Mouse (Mus musculus) stomach, embryonic 14.5 days (tissue): Measurements from ENCODE around the gene Gm7075. TPM values are rescaled to one million over a fixed set of nuclear protein-coding genes. Genes with fewer than 3 reads are reported as not detected.
"Not testable (repeated sequence)": the region's sequence is repeated elsewhere in the genome, so short reads cannot be mapped to it uniquely, and the experiment has no call there.

Experiments used
- ATAC-seq: fragments of 200-750 bp; cut with Nextera tagmentation; 2 replicates; pipeline ENCODE4 v1.8.0; 2017; ENCODE audit warnings: low read depth, moderate TSS enrichment; ENCODE audit not compliant: insufficient number of reproducible peaks, insufficient read depth, low FRiP score
- H3K27ac ChIP-seq: fragments of 300-500 bp; sonication (generic); 2 replicates; pipeline ENCODE4 v1.5.1; 2014; ENCODE audit warnings: mild to moderate bottlenecking, low read length, moderate library complexity, mixed read lengths
- H3K27me3 ChIP-seq: fragments of 300-500 bp; sonication (generic); 2 replicates; pipeline ENCODE4 v1.6.1; 2014; ENCODE audit warnings: low read length, control low read depth, mixed read lengths; ENCODE audit not compliant: control insufficient read depth, insufficient read depth
- H3K36me3 ChIP-seq: fragments of 300-500 bp; sonication (generic); 2 replicates; pipeline ENCODE4 v1.6.1; 2014; ENCODE audit warnings: mild to moderate bottlenecking, control low read depth, low read length, moderate library complexity, mixed read lengths; ENCODE audit not compliant: control insufficient read depth, insufficient read depth
- H3K4me1 ChIP-seq: fragments of 300-500 bp; sonication (generic); 2 replicates; pipeline ENCODE4 v1.6.1; 2014; ENCODE audit warnings: low read length, control low read depth, mixed read lengths; ENCODE audit not compliant: control insufficient read depth, insufficient read depth
- H3K4me2 ChIP-seq: fragments of 300-500 bp; sonication (generic); replicated peaks from 2 replicates; pipeline ENCODE4 v1.6.1; 2014; ENCODE audit warnings: low read depth, low read length, control low read depth
- H3K4me3 ChIP-seq: fragments of 300-500 bp; sonication (generic); 2 replicates; pipeline ENCODE4 v1.5.1; 2014; ENCODE audit warnings: low read depth, low read length, control low read depth
- H3K9ac ChIP-seq: fragments of 300-500 bp; sonication (generic); replicated peaks from 2 replicates; pipeline ENCODE4 v1.6.1; 2014; ENCODE audit warnings: low read depth, mild to moderate bottlenecking, control low read depth, low read length, moderate library complexity, mixed read lengths
- H3K9me3 ChIP-seq: fragments of 300-500 bp; sonication (generic); 2 replicates; pipeline ENCODE4 v1.6.1; 2016; ENCODE audit warnings: low read depth, low read length, control low read depth; ENCODE audit not compliant: control insufficient read depth
- WGBS: fragments of 180-500 bp; shearing (Covaris S2); extraction: QIAGEN DNeasy Blood & Tissue Kit; methylation state at CpG from one replicate; pipeline ENCODE4 v1.1.7; 2014; 5-methylcytosine and 5-hydroxymethylcytosine counted together
- polyA plus RNA-seq: library from polyadenylated mRNA; unstranded; fragments of >200 nt; fragmentation: Nextera tagmentation; extraction: Ambion mirVana; gene quantifications from 2 replicates; pipeline ENCODE4 v1.2.1, GENCODE M21; 2014

Gm7075 gene
- not detected in 2 replicates for polyA plus RNA-seq

DNA sequence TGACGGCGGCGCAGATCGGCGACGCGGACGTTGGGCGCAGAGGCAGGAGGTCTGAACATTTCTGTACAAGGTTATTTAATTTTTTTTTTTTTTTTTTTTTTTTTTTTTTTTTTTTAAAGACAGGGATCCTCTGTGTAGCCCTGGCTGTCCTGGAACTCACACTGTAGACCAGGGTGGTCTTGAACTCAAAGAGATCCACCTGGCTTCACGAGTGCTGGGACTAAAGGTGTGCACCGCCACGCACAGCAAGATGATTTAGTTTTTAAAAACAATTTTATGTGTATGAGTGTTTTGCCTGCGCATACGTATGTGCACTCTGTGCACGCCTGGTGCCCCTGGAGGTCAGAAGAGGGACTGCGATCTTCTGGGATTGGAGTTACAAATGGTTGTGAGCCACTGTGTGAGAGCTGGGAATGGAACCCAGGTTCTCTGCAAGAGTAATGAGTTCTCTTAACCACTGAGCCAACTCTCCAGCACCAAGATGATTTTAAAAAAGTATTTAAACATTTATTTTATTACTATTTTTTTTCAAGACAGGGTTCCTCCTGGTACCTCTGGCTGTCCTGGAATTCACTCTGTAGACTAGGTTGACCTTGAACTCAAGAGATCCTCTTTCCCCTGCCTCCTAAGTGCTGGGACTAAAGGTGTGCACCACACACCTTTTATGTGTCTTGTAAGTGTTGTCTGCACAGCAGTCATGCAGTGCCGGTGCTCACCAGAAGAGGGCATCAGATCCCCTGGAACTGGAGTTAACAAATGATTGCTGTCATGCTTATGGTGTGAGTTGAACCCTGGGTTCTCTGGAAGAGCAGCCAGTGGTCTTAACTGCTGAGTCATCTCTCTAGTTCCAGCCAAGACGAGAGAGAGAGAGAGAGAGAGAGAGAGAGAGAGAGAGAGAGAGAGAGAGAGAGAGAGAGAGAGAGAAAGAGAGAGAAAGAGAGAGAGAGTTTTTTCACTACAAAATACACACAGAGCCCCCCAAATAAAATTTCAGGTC, at the start of gene Gm7075:
Gm7075 (minus strand) TSS at position 51 of the 997 bp plus-strand sequence.
- no peaks in the 10 kb centered on the region for H3K27me3 ChIP-seq
- H3K4me2 ChIP-seq = no peak within 1 kb of the TSS
- H3K27ac ChIP-seq = no peak within 1 kb of the TSS
- no peaks in the 10 kb centered on the region for H3K9me3 ChIP-seq
- peak; percentile 10; the same call in 1 of the 2 replicates for ATAC-seq
- H3K4me1 ChIP-seq = no peaks in the 10 kb centered on the region
- H3K9ac ChIP-seq = no peak within 1 kb of the TSS
- H3K36me3 ChIP-seq = no peaks in the 10 kb centered on the region
- 88% methylated on average over 18 of the region's 18 CpGs for WGBS
- no peak within 1 kb of the TSS for H3K4me3 ChIP-seq

- no peaks in the 10 kb centered on the region for H3K4me1 ChIP-seq
- H3K27me3 ChIP-seq = no peaks in the 10 kb centered on the region
- no peaks in the 10 kb centered on the region for H3K9me3 ChIP-seq
- no peak overlapping the region for H3K4me2 ChIP-seq
- no peaks in the 10 kb centered on the region for H3K36me3 ChIP-seq
- H3K4me3 ChIP-seq = no peak overlapping the region
- ATAC-seq = no peak
- H3K9ac ChIP-seq = no peak overlapping the region
- H3K27ac ChIP-seq = no peak overlapping the region
- WGBS = 57% methylated on average over 5 of the region's 5 CpGs
Measured at GRCm38 (mm10) chr10:63460935-63461334, 39.3 kb upstream of the Gm7075 start.

DNA sequence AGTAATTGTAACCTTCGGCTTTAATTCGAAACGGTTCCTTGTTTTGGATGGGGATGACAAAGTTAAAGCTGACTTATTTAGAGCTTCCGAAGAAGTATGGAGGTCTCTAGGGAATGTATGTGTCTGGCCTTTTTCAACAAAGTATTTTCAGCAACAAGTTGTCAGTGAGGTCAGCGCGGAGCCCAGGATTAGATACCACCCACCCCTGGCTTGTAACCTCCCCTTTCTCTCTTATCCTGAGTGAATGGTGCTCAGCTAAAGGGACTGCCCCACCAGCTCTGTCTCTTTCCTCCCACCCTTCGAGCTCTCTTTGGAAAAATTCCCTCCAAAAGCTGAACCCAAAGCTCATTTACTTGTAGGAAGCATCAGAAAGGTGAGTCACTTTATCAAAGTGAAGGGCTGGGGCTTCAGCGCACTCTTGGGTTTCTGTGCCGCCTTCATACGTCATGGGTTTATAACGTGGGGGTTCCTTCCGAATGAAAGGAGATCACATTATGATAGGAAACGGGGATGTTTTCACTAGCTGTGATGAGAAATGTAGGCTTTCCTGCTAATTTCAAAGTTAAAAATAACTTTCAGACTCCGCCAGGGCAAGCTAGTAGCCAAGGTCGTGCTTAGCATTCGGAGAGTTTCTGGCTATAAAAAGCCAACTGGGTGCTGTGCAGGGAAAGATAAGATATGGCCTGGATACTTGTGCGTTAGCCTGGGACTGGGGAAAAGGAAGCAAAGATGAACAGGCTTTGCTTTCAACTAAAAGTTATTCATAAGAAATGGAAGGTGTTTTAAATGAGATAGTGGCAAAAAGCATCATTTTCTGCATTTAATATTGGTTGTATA, 35.9 kb upstream of the Gm7075 start:
- no peaks in the 10 kb centered on the region for H3K27me3 ChIP-seq
- 0 out of 2 replicates have a peak, but pooled peaks have one; percentile 33 for ATAC-seq
- no peaks in the 10 kb centered on the region for H3K36me3 ChIP-seq
- no peak overlapping the region for H3K9ac ChIP-seq
- WGBS = 57% methylated on average over 17 of the region's 17 CpGs
- no peak overlapping the region for H3K27ac ChIP-seq
- H3K4me1 ChIP-seq = no peaks in the 10 kb centered on the region
- H3K4me3 ChIP-seq = no peak overlapping the region
- H3K4me2 ChIP-seq = no peak overlapping the region
- H3K9me3 ChIP-seq = no peaks in the 10 kb centered on the region

GRCm38 (mm10) chr10:63455110-63455878, 33.7 kb upstream of the Gm7075 start:
- Histone ChIP-seq H3K9me3 (no peaks in the 10 kb centered on the region), H3K4me3 (no peak overlapping the region), H3K4me2 (no peak overlapping the region), H3K36me3 (no peaks in the 10 kb centered on the region), H3K4me1 (no peaks in the 10 kb centered on the region), H3K27me3 (no peaks in the 10 kb centered on the region), H3K27ac (no peak overlapping the region), H3K9ac (no peak overlapping the region)
- no peak; the same call in 1 of the 2 replicates for ATAC-seq
- 56% methylated on average over 8 of the region's 8 CpGs for WGBS

DNA sequence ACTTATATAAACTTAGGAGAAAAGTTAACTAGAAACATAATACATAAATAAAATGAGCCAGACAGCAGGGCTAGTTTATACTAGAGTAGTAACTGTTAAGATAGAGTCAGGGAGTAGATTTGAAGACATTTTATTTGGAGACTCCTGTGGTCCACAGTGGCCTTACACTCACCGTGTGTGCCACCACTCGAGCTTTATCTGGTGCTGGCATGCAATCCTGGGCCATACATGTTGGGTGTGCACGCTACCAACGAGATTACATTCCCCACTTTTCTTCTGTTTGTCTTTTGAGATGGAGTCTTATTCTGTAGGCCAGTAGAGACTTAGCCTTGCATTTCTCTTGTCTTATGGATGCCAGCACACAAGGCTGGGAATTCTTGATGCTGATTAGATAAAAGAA, 32.3 kb upstream of the Gm7075 start:
- H3K9me3 ChIP-seq = no peaks in the 10 kb centered on the region
- 92% methylated on average over 4 of the region's 4 CpGs for WGBS
- H3K4me3 ChIP-seq = no peak overlapping the region
- H3K27ac ChIP-seq = no peak overlapping the region
- H3K4me1 ChIP-seq = no peaks in the 10 kb centered on the region
- H3K9ac ChIP-seq = no peak overlapping the region
- ATAC-seq = no peak
- H3K4me2 ChIP-seq = no peak overlapping the region
- H3K36me3 ChIP-seq = no peaks in the 10 kb centered on the region
- no peaks in the 10 kb centered on the region for H3K27me3 ChIP-seq

DNA sequence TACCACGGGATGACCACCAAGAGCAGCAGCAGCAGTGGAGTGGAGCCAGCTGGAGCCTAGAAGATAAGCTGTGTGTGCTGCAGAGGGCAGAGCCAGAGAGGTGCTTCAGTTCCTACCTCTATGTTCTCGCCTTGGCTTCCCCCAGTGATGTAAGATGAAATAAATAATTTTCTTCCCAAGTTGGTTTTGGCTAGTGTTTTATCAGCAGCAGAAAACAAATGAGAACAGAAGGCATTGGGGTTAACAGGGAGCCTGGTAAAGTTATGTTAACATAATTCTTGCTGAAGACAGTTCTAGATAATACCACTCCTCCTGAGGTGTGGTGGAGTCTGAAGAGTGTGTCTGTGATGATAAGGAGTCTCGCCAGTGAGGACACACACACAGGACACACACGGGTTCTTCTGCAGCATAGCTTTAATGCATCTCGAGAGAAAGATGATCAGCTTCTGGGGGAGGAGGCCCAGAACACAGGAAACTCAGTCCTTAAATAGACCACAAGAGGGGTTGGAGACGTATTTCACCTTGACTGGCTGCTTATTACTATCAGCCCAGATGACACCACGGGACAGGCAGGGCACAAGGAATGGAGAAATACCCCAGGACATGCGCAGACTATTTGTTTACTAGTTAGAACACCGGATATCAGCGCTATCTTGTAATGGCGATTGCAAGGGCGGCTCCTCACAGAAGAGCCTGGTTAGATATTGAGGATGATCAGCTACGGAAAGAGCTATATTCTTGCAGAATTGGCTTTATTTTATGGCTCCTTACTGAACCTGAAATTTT, 23.2 kb upstream of the Gm7075 start:
- not testable (repeated sequence) for ATAC-seq, H3K27ac ChIP-seq, H3K9ac ChIP-seq, H3K27me3 ChIP-seq, H3K9me3 ChIP-seq, H3K36me3 ChIP-seq, H3K4me3 ChIP-seq, H3K4me2 ChIP-seq, H3K4me1 ChIP-seq
- 82% methylated on average over 13 of the region's 13 CpGs for WGBS

- H3K4me2 ChIP-seq = no peak overlapping the region
- WGBS = 62% methylated on average over 7 of the region's 7 CpGs
Measured at GRCm38 (mm10) chr10:63439694-63440228, 18.2 kb upstream of the Gm7075 start.

More at GRCm38 (mm10) chr10:63439694-63440228, 18.2 kb upstream of the Gm7075 start:
- H3K4me3 ChIP-seq = no peak overlapping the region
- H3K36me3 ChIP-seq = no peaks in the 10 kb centered on the region
- H3K4me1 ChIP-seq = no peaks in the 10 kb centered on the region
- H3K9ac ChIP-seq = no peak overlapping the region
- no peak overlapping the region for H3K27ac ChIP-seq
- H3K9me3 ChIP-seq = no peaks in the 10 kb centered on the region
- no peak for ATAC-seq
- no peaks in the 10 kb centered on the region for H3K27me3 ChIP-seq
